Mouse (Mus musculus): ENCODE results near the gene Ccdc137. TPM values are rescaled to one million over a fixed set of nuclear protein-coding genes. Genes with fewer than 3 reads are reported as not detected.

The Ccdc137 gene
- polyA plus RNA-seq, 1 experiment from 2014 or later, result 25.0 TPM

DNA sequence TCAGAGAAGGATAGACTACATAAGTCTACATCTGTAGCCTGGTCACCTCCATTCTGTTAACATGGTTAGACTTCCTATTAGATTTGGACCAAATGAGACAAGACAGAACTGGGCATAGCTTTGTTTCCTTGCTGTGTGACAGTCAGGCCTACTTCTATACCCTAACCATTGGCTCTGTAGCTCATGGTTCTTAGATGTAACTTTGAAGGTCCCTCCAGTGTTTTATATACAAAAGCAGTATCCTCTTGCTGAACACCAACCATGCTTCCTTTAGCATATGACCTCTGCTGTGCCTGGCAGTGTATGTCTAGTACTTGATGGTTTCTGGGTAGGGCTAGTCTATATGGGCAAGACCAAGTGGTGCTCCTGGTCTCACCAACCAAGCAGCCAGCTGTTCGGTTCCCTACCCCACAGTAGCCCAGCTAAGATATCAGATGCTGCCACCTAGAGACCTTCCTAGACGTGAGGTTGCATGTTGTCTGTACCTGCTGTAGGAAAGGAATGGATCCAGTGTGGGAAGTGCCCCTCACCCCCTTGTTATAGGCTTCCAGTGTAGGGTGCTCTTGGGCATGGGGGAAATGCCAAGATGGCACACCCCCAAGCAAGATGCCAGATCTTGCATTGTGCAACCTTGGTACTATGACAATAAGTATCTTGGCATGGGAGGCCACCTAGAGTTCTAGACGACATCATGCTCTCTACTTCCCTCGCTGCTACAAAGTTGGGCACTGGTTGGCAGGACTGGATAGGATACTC is 32.6 kb downstream of the Ccdc137 start:
- Histone ChIP-seq H3K4me2 (replicated peaks; ENCODE audit: low read depth, low read length) (peak overlapping the region; percentile 96; the same call in 1 of the 2 replicates), H3K27me3 (ENCODE audit: control insufficient read depth, insufficient read depth, low read length) (no peaks in the 10 kb centered on the region), H3K9me3 (ENCODE audit: control insufficient read depth, low read length) (no peaks in the 10 kb centered on the region), H3K36me3 (ENCODE audit: control insufficient read depth, insufficient read depth, low read length) (no peaks in the 10 kb centered on the region; the same call in 1 of the 2 replicates), H3K9ac (ENCODE audit: low read depth, low read length) (peak overlapping the region; percentile 32; the same call in 1 of the 2 replicates), H3K4me1 (replicated peaks; ENCODE audit: control insufficient read depth, insufficient read depth, low read length) (peaks cover 12% of the 10 kb centered on the region), H3K4me3 (ENCODE audit: low read depth, low read length) (no peak overlapping the region), H3K27ac (ENCODE audit: low read depth, low read length) (peak overlapping the region; percentile 60; the same call in 1 of the 2 replicates)
- 32% methylated on average over 4 of the region's 4 CpGs for WGBS
- ATAC-seq (ENCODE audit: low FRiP score) (no peak), DNase-seq (ENCODE audit: low spot score) (no peak)

DNA sequence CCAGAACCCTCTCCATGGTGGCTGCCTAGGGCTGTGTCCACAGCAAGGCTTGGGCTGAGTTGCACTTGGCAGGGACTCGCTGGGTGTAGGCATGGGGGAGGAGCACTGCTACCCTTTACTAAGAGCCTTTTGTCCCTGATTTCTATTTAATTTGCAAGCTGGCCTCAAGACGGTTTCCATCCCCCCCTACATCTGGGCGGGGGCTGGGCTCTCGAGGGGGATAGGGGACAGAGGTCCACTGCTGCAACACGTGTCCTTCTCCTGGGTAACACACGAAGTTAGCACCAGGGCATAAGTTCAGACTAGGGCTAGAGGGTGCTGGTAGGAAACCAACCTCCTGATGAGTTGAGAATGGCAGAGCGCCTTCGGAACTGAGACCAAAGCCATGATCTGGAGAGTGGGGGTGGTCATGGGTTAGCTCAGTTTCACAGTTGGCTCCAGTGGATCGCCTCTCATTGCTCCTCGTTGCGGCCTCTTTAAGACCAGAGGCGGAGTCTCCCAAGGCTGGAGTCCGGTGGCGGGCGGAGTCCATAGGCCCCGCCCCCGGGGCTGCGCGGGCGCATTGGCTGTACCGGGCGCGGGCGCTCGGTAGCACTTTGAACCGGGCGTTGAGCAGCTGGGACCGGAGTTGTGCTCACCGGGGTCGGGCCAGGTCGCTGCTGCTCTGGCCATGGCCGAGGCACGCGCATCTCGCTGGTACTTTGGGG is 33.6 kb downstream of the Ccdc137 start, which contains the start of gene Slc25a10:
Gene Slc25a10, plus strand, starts transcription at position 524 of the 707 bp plus-strand sequence.
- H3K4me3 ChIP-seq (ENCODE audit: low read depth, low read length), result peak within 1 kb of the TSS; percentile 64
- H3K27me3 ChIP-seq (ENCODE audit: control insufficient read depth, insufficient read depth, low read length), result no peaks in the 10 kb centered on the region
- H3K9me3 ChIP-seq (ENCODE audit: control insufficient read depth, low read length), result no peaks in the 10 kb centered on the region
- H3K9ac ChIP-seq (ENCODE audit: low read depth, low read length), result peak within 1 kb of the TSS; percentile 68
- DNase-seq (ENCODE audit: low spot score) (peak; percentile 94), ATAC-seq (ENCODE audit: low FRiP score) (peak; percentile 90)
- peak within 1 kb of the TSS; percentile 96 for H3K4me2 ChIP-seq (replicated peaks; ENCODE audit: low read depth, low read length)
- peaks cover 9% of the 10 kb centered on the region for H3K4me1 ChIP-seq (replicated peaks; ENCODE audit: control insufficient read depth, insufficient read depth, low read length)
- peak within 1 kb of the TSS; percentile 60 for H3K27ac ChIP-seq (ENCODE audit: low read depth, low read length)
- peaks cover 4% of the 10 kb centered on the region; the same call in 1 of the 2 replicates for H3K36me3 ChIP-seq (ENCODE audit: control insufficient read depth, insufficient read depth, low read length)
- WGBS, result under 1% methylated on average over 35 of the region's 35 CpGs

DNA sequence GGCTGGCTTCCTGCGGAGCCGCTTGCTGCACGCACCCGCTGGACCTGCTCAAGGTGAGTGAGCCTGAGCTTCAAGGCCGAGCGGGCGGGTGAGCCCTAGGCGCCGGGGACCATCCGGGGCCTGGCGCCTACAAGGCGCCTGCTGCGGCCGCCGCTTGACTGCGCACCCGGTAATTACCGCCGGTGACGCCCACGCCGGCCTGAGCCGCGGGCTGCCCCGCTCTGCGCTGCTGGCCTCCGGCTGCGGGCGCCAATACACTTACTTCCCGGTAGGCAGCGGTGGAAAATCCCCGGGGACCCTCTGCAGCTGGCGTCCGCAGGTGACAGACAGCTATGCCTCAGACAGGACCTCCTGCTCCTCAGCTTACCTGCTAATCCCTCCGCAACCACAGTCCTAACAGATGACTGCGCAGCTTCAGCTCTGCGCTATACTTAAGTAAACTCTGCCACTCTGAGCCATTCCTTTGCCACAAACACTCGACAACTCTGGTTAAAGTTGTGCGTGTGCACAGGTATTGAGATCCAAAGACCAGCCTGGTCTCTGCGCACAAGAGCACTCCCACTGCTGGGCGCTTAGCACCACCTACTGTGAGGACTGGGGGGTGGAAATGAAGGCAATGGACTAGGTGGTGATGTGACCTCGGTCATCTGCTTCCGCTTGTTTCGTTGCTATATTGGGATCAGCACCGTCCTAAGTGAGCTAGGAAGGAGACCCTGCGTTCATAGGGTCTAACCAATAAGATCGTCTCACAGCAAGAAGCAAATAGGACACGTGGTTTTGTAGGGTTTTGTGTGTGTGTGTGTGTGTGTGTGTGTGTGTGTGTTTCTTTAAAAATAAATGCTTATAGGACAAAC is 34.3 kb downstream of the Ccdc137 start:
- Histone ChIP-seq H3K27ac (ENCODE audit: low read depth, low read length) (peak overlapping the region; percentile 40), H3K4me2 (replicated peaks; ENCODE audit: low read depth, low read length) (peak overlapping the region; percentile 96), H3K4me3 (ENCODE audit: low read depth, low read length) (peak overlapping the region; percentile 64), H3K36me3 (ENCODE audit: control insufficient read depth, insufficient read depth, low read length) (peaks cover 4% of the 10 kb centered on the region; the same call in 1 of the 2 replicates), H3K27me3 (ENCODE audit: control insufficient read depth, insufficient read depth, low read length) (no peaks in the 10 kb centered on the region), H3K4me1 (replicated peaks; ENCODE audit: control insufficient read depth, insufficient read depth, low read length) (peaks cover 9% of the 10 kb centered on the region), H3K9ac (ENCODE audit: low read depth, low read length) (peak overlapping the region; percentile 68), H3K9me3 (ENCODE audit: control insufficient read depth, low read length) (no peaks in the 10 kb centered on the region)
- WGBS, result under 1% methylated on average over 48 of the region's 48 CpGs
- ATAC-seq (ENCODE audit: low FRiP score) (peak; percentile 41), DNase-seq (ENCODE audit: low spot score) (peak; percentile 55)

DNA sequence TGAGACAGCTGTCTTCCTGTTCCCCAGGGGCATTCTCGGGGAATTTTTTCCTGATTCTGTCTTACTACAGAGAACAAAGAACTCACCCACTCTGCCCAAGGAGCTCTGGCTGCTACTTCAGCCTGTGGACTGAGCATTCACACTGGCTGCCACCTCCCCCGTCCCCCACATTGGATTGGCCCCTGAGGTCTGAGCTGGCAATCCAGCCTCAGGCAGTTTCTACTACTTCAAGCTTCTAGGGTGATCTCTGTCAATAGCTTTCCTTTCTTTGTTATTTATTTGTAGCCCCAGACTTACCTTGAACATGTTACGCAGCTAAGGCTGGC is 34.9 kb downstream of the Ccdc137 start:
- no peak for ATAC-seq (ENCODE audit: low FRiP score)
- H3K4me3 ChIP-seq (ENCODE audit: low read depth, low read length), result peak overlapping the region; percentile 64
- DNase-seq (ENCODE audit: low spot score), result no peak
- 0 out of 2 replicates have a peak overlapping the region, but pooled peaks have one; percentile 40 for H3K27ac ChIP-seq (ENCODE audit: low read depth, low read length)
- H3K4me1 ChIP-seq (replicated peaks; ENCODE audit: control insufficient read depth, insufficient read depth, low read length), result peaks cover 9% of the 10 kb centered on the region
- peak overlapping the region; percentile 96 for H3K4me2 ChIP-seq (replicated peaks; ENCODE audit: low read depth, low read length)
- H3K27me3 ChIP-seq (ENCODE audit: control insufficient read depth, insufficient read depth, low read length), result no peaks in the 10 kb centered on the region
- peaks cover 8% of the 10 kb centered on the region; the same call in 1 of the 2 replicates for H3K36me3 ChIP-seq (ENCODE audit: control insufficient read depth, insufficient read depth, low read length)
- H3K9me3 ChIP-seq (ENCODE audit: control insufficient read depth, low read length), result no peaks in the 10 kb centered on the region
- WGBS, result 29% methylated on average over 3 of the region's 3 CpGs
- H3K9ac ChIP-seq (ENCODE audit: low read depth, low read length), result peak overlapping the region; percentile 68; the same call in 1 of the 2 replicates

DNA sequence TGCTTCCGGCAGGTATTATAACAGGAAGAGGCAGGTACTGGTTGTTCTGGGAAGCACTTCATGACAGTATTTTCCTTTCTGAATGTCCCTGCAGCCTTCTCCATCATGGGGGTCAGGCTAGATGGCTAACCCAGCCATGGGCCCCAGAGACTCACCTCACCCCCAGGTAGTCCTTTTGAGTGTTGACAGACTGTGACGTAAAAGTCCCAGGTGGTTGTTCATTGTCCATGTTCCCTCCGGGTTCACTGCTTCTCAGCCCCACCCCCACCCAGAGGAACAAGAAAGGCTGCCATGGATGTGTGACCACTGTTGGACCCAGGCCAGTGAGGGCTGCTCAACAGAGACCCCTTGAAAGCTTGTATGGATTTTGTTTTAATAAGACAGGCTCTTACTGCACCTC is 35.4 kb downstream of the Ccdc137 start:
- peak overlapping the region; percentile 96 for H3K4me2 ChIP-seq (replicated peaks; ENCODE audit: low read depth, low read length)
- H3K9me3 ChIP-seq (ENCODE audit: control insufficient read depth, low read length), result no peaks in the 10 kb centered on the region
- ATAC-seq (ENCODE audit: low FRiP score) (no peak), DNase-seq (ENCODE audit: low spot score) (no peak)
- peak overlapping the region; percentile 68; the same call in 1 of the 2 replicates for H3K9ac ChIP-seq (ENCODE audit: low read depth, low read length)
- 0 out of 2 replicates have a peak overlapping the region, but pooled peaks have one; percentile 64 for H3K4me3 ChIP-seq (ENCODE audit: low read depth, low read length)
- no peak overlapping the region for H3K27ac ChIP-seq (ENCODE audit: low read depth, low read length)
- peaks cover 9% of the 10 kb centered on the region for H3K4me1 ChIP-seq (replicated peaks; ENCODE audit: control insufficient read depth, insufficient read depth, low read length)
- peaks cover 8% of the 10 kb centered on the region; the same call in 1 of the 2 replicates for H3K36me3 ChIP-seq (ENCODE audit: control insufficient read depth, insufficient read depth, low read length)
- WGBS, result 61% methylated on average over 3 of the region's 3 CpGs
- H3K27me3 ChIP-seq (ENCODE audit: control insufficient read depth, insufficient read depth, low read length), result no peaks in the 10 kb centered on the region

DNA sequence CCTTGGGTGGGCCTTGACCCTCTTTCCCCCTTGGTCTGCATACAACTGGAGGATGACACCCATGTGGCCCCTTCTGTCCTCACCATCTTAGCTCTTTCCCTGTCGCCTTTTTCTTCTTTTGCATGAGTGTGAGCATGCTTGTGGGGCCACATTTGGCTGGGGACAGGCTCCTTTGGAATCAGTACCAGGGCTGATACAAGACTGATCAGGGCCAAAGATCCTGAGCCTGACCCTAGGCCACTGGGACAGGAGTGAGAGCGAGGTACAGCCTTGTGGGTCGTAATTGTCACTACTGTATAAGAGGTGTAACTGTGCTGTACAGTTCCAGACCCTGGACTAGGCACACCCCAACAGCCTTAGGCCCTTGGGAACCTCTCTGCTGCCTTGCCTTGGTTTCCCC is 36.0 kb downstream of the Ccdc137 start:
- Histone ChIP-seq H3K4me1 (replicated peaks; ENCODE audit: control insufficient read depth, insufficient read depth, low read length) (peaks cover 9% of the 10 kb centered on the region), H3K27me3 (ENCODE audit: control insufficient read depth, insufficient read depth, low read length) (no peaks in the 10 kb centered on the region), H3K4me3 (ENCODE audit: low read depth, low read length) (0 out of 2 replicates have a peak overlapping the region, but pooled peaks have one; percentile 2), H3K9ac (ENCODE audit: low read depth, low read length) (no peak overlapping the region), H3K36me3 (ENCODE audit: control insufficient read depth, insufficient read depth, low read length) (peaks cover 8% of the 10 kb centered on the region; the same call in 1 of the 2 replicates), H3K27ac (ENCODE audit: low read depth, low read length) (no peak overlapping the region), H3K9me3 (ENCODE audit: control insufficient read depth, low read length) (no peaks in the 10 kb centered on the region), H3K4me2 (replicated peaks; ENCODE audit: low read depth, low read length) (no peak overlapping the region)
- WGBS, result 91% methylated on average over 3 of the region's 3 CpGs
- DNase-seq (ENCODE audit: low spot score) (no peak), ATAC-seq (ENCODE audit: low FRiP score) (no peak)

DNA sequence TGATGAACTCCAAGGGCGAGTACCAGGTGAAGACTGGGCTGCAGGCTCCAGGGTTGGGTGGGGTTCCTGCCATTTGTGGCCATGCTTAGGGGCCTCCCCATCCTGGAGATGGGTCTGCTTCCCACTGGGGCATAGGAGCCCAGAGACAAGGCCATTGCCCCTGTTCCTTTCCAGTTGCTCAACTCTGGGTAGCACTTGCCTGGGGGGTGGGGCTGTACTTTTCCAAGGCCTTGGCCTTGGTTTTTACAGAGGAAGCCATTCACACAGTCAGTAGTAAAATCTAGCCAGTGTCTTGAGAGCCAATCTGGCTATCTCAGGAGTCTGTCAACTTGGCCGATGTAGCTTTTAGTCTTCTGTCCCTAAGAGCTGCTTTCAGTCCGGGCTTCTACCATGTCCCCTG is 39.5 kb downstream of the Ccdc137 start:
- DNase-seq (ENCODE audit: low spot score), result no peak
- Histone ChIP-seq H3K4me1 (replicated peaks; ENCODE audit: control insufficient read depth, insufficient read depth, low read length) (0 out of 2 replicates have a peak, but pooled peaks cover under 1% of the 10 kb centered on the region), H3K4me2 (replicated peaks; ENCODE audit: low read depth, low read length) (no peak overlapping the region), H3K9ac (ENCODE audit: low read depth, low read length) (no peak overlapping the region), H3K27ac (ENCODE audit: low read depth, low read length) (no peak overlapping the region), H3K27me3 (ENCODE audit: control insufficient read depth, insufficient read depth, low read length) (no peaks in the 10 kb centered on the region), H3K4me3 (ENCODE audit: low read depth, low read length) (no peak overlapping the region), H3K36me3 (ENCODE audit: control insufficient read depth, insufficient read depth, low read length) (peaks cover 8% of the 10 kb centered on the region; the same call in 1 of the 2 replicates), H3K9me3 (ENCODE audit: control insufficient read depth, low read length) (no peaks in the 10 kb centered on the region)
- ATAC-seq (ENCODE audit: low FRiP score), result no peak
- WGBS, result 93% methylated on average over 3 of the region's 3 CpGs

DNA sequence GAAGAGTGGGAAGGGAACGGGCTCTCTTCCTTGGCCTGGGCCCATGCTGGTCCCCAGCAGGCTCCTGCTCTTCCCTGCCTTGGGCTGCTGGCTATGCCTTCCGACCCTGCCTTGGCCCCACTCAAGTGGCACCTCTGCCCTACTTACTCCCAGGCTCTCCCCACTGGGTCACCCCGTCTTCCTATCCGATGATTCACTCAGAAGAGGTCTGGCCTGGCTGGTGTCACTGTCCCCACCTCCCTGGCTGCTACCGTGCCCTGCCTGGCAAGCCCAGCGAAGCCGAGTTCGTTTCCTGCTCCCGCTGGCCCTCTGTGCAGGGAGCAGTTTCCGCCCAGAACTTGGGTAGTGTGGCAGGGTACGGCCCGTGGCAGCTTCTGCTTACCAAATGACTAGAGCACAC is 40.3 kb downstream of the Ccdc137 start:
- no peak overlapping the region for H3K27ac ChIP-seq (ENCODE audit: low read depth, low read length)
- no peak overlapping the region for H3K4me3 ChIP-seq (ENCODE audit: low read depth, low read length)
- H3K36me3 ChIP-seq (ENCODE audit: control insufficient read depth, insufficient read depth, low read length), result peaks cover 8% of the 10 kb centered on the region; the same call in 1 of the 2 replicates
- no peak for DNase-seq (ENCODE audit: low spot score)
- H3K27me3 ChIP-seq (ENCODE audit: control insufficient read depth, insufficient read depth, low read length), result no peaks in the 10 kb centered on the region
- no peak for ATAC-seq (ENCODE audit: low FRiP score)
- H3K9ac ChIP-seq (ENCODE audit: low read depth, low read length), result no peak overlapping the region
- 92% methylated on average over 12 of the region's 12 CpGs for WGBS
- H3K4me1 ChIP-seq (replicated peaks; ENCODE audit: control insufficient read depth, insufficient read depth, low read length), result no peaks in the 10 kb centered on the region
- no peak overlapping the region for H3K4me2 ChIP-seq (replicated peaks; ENCODE audit: low read depth, low read length)
- H3K9me3 ChIP-seq (ENCODE audit: control insufficient read depth, low read length), result no peaks in the 10 kb centered on the region

Measured in hindbrain, embryonic 11.5 days (tissue).